Mouse (Mus musculus) liver, embryonic 14.5 days (tissue): Measurements from ENCODE around the gene Mdk. TPM values are rescaled to one million over a fixed set of nuclear protein-coding genes. Genes with fewer than 3 reads are reported as not detected.

Experiments
- ATAC-seq: fragments of 200-750 bp; cut with Nextera tagmentation; 2 replicates; pipeline ENCODE4 v1.8.0; 2017; ENCODE audit warnings: moderate number of reproducible peaks, mild to moderate bottlenecking, moderate library complexity; ENCODE audit not compliant: insufficient read depth
- DNase-seq, 3 experiments: peaks; one replicate each; pipeline ENCODE4 v3.0.0-alpha.2; 2012 to 2013; ENCODE audit warnings: low read depth in 3 of 3, low spot score in 3 of 3
- H3K27ac ChIP-seq: fragments of 300-500 bp; sonication (generic); 2 replicates; pipeline ENCODE4 v1.5.1; 2014; ENCODE audit warnings: moderate library complexity, mild to moderate bottlenecking, control low read depth, inconsistent platforms
- H3K27me3 ChIP-seq: fragments of 300-500 bp; sonication (generic); 2 replicates; pipeline ENCODE4 v1.6.1; 2014; ENCODE audit warnings: mild to moderate bottlenecking, low read length, moderate library complexity; ENCODE audit not compliant: control insufficient read depth, insufficient read depth
- H3K36me3 ChIP-seq: fragments of 300-500 bp; sonication (generic); replicated peaks from 2 replicates; pipeline ENCODE4 v1.6.1; 2014; ENCODE audit warnings: low read depth; ENCODE audit not compliant: control insufficient read depth, insufficient read depth
- H3K4me1 ChIP-seq, 2 experiments: fragments of 200-500 bp in 1 of 2; fragments of 300-500 bp in 1 of 2; sonication (generic) in 1 of 2; replicated peaks; 2 replicates each; pipeline ENCODE4 v1.6.1; 2012 to 2014; ENCODE audit warnings: antibody characterized with exemption in 1 of 2, inconsistent platforms in 1 of 2, low read length in 1 of 2; ENCODE audit not compliant: control insufficient read depth in 2 of 2, insufficient read depth in 2 of 2
- H3K4me2 ChIP-seq: fragments of 300-500 bp; sonication (generic); 2 replicates; pipeline ENCODE4 v1.6.1; 2014; ENCODE audit warnings: low read depth, mild to moderate bottlenecking, control low read depth, moderate library complexity
- H3K4me3 ChIP-seq, 2 experiments: fragments of 200-500 bp in 1 of 2; fragments of 300-500 bp in 1 of 2; sonication (generic) in 1 of 2; 2 replicates each; pipeline ENCODE4 v1.5.1; 2012 to 2014; ENCODE audit warnings: low read depth in 2 of 2, low read length in 2 of 2, mild to moderate bottlenecking in 2 of 2, control low read depth in 1 of 2, inconsistent platforms in 1 of 2, moderate library complexity in 1 of 2; ENCODE audit not compliant: insufficient read depth in 1 of 2
- H3K9ac ChIP-seq: fragments of 300-500 bp; sonication (generic); replicated peaks from 2 replicates; pipeline ENCODE4 v1.6.1; 2014; ENCODE audit warnings: mild to moderate bottlenecking, control low read depth, moderate library complexity
- H3K9me3 ChIP-seq: fragments of 300-500 bp; sonication (generic); 2 replicates; pipeline ENCODE4 v1.6.1; 2016; ENCODE audit warnings: low read length, mixed read lengths; ENCODE audit not compliant: control insufficient read depth
- CTCF ChIP-seq: IDR thresholded peaks from 2 replicates; pipeline ENCODE4 v1.5.1; 2016; ENCODE audit warnings: antibody characterized with exemption, low read depth, control low read depth
- EP300 ChIP-seq: IDR thresholded peaks from 2 replicates; pipeline ENCODE4 v1.6.1; 2016; ENCODE audit warnings: antibody characterized with exemption, low read depth
- WGBS: fragments of 180-500 bp; shearing (Covaris S2); extraction: QIAGEN DNeasy Blood & Tissue Kit; methylation state at CpG from one replicate; pipeline ENCODE4 v1.1.7; 2014; ENCODE audit not compliant: insufficient replicate concordance; 5-methylcytosine and 5-hydroxymethylcytosine counted together
- polyA plus RNA-seq, 2 experiments: library from polyadenylated mRNA; depleted of rRNA in 1 of 2; stranded (reverse) in 1 of 2; unstranded in 1 of 2; fragments of >200 nt; fragmentation: Nextera tagmentation in 1 of 2; extraction: Ambion mirVana in 1 of 2; gene quantifications; 2 replicates each; pipeline versions ENCODE4 v1.2.1 to v1.2.3; 2012 to 2014

Gene Mdk
- polyA plus RNA-seq, 2 experiments: 12.7 to 19.3 TPM

DNA sequence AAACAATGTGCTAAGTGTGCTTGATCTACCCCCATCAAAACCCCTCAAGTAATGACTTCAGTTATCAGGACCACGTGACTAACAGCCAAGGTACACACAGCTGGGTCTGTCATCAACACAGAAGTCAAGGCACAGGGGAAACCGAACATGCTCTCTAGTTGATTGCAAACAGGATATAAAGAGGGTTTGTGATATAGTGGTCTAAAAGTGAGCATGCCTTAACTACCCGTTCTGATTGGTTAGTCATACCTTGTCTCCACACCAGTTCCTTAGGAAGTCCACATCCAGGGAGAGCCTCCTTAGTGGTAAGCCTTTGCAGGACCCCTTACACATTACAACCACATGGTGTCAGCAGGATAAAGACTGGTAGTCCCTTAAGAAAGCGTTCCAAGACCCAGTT is 12.0 kb downstream of the Mdk start:
- Histone ChIP-seq H3K27ac (no peak overlapping the region), H3K9me3 (no peaks in the 10 kb centered on the region), H3K27me3 (peaks cover 47% of the 10 kb centered on the region), H3K4me2 (no peak overlapping the region), H3K4me1 (peaks cover 10 to 22% of the 10 kb centered on the region in 2 experiments; a peak in 3 of 4 replicates), H3K36me3 (peaks cover 8% of the 10 kb centered on the region), H3K9ac (no peak overlapping the region), H3K4me3 (no peak overlapping the region)
- ATAC-seq: no peak
- no peak for DNase-seq
- 49% methylated on average over 4 of the region's 4 CpGs for WGBS
- TF ChIP-seq EP300: no peak
- no peak for TF ChIP-seq CTCF

DNA sequence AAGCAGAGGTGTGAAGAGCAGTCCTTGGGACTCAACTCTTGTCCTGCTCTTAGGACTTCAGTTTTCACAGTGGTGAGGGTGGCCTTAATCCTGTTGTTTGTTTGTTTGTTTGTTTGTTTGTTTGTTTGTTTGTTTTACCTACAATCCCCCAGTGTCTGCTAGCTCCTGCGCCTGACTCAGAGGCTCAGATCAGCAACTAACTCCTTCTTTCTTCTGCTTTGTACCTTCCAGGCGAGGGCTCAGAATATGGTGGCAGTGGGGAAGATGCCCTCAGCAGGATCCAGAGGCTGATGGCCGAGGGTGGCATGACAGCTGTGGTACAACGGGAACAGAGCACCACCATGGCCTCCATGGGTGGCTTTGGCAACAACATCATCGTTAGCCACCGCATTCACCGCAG is 15.0 kb downstream of the Mdk start:
- H3K9me3 ChIP-seq: no peaks in the 10 kb centered on the region
- no peak overlapping the region for H3K9ac ChIP-seq
- no peak for DNase-seq
- TF ChIP-seq EP300 (no peak), CTCF (no peak)
- no peak overlapping the region for H3K27ac ChIP-seq
- no peak for ATAC-seq
- H3K36me3 ChIP-seq: peaks cover 8% of the 10 kb centered on the region
- H3K4me3 ChIP-seq: no peak overlapping the region
- WGBS: 72% methylated on average over 7 of the region's 7 CpGs
- H3K27me3 ChIP-seq: peaks cover 17% of the 10 kb centered on the region
- peaks cover 10 to 30% of the 10 kb centered on the region in 2 experiments; a peak in 3 of 4 replicates for H3K4me1 ChIP-seq
- no peak overlapping the region for H3K4me2 ChIP-seq

DNA sequence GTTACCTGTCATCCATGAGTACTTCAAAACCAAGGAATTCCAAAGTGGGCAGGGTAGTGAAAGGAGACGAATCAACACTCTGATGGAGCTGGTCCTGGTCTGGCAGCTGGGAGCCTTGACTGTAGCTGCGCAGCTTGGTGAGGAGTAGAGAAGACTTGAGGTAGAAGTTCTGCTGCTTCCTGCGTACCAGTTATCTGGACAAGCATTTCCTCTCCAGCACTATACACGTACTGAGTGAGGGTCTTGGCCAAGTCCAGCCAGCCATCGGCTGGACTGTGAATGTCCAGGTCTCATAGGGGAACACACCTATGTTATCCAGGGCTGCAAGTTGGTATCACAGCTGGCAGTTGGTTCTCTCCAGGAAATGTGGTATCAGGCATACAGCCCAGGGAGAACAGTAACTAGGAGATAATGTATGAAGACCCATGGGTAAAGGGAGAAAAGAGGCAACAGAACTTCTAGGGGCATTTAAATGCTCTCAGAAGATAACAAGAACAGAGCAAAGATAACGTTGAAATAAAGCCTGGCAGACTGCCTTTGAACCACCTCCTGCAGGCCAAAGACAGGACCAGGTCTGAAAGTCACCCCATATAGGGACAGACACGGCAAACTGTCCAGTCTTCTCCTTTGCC is 15.6 kb downstream of the Mdk start:
- ATAC-seq (peak; percentile 78), DNase-seq (peak in 1 of 3 experiments; percentile 24)
- Histone ChIP-seq H3K27me3 (peaks cover 11% of the 10 kb centered on the region), H3K4me1 (peaks cover 10 to 30% of the 10 kb centered on the region in 2 experiments; a peak in 3 of 4 replicates), H3K9ac (no peak overlapping the region), H3K27ac (no peak overlapping the region), H3K9me3 (no peaks in the 10 kb centered on the region), H3K4me3 (no peak overlapping the region), H3K36me3 (peaks cover 10% of the 10 kb centered on the region), H3K4me2 (no peak overlapping the region)
- 20% methylated on average over 7 of the region's 7 CpGs for WGBS
- TF ChIP-seq EP300: peak; percentile 82
- TF ChIP-seq CTCF: no peak

DNA sequence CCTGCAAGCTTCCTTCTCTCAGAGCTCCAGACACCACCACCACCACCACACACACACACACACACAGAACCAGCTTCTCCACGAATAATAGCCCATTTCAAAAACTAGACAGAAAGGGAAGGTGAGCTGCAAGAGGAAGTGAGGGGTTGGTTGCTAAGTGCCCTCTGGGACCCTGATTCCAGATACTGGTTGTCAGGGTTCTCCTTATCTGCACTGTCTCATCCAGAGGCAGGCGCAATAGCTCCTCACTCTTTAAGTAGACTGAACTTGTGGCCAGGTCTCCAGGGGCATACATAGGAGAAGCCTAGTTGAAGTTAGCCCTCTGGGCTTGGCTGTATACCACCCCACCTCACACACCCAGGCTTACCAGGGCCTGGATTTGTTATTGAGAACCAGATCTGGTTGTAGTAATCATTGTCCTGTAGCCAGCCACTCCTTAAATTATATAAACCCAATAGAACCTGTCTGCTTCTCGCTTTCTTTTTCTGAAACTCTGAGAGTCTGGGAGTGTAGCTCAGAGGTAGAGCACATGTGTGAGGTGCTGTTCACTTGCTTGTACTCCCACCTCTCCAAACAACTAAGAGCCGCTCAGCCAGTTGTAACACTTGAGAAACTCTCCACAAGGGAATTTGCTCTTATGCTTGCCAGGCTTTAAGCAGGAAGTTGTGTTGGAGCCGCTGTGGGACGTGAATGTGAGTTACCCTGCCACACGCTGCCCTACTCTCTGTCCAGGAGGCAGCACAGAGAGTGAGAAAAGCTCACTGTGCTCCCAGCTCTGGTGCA is 18.6 kb downstream of the Mdk start:
- TF ChIP-seq CTCF (no peak), EP300 (no peak)
- no peaks in the 10 kb centered on the region for H3K9me3 ChIP-seq
- no peaks in the 10 kb centered on the region for H3K27me3 ChIP-seq
- peaks cover 10 to 30% of the 10 kb centered on the region in 2 experiments; a peak in 3 of 4 replicates for H3K4me1 ChIP-seq
- H3K4me3 ChIP-seq: no peak overlapping the region
- no peak overlapping the region for H3K27ac ChIP-seq
- H3K9ac ChIP-seq: no peak overlapping the region
- ATAC-seq (no peak), DNase-seq (no peak)
- WGBS: 55% methylated on average over 7 of the region's 7 CpGs
- peaks cover 10% of the 10 kb centered on the region for H3K36me3 ChIP-seq
- H3K4me2 ChIP-seq: no peak overlapping the region

DNA sequence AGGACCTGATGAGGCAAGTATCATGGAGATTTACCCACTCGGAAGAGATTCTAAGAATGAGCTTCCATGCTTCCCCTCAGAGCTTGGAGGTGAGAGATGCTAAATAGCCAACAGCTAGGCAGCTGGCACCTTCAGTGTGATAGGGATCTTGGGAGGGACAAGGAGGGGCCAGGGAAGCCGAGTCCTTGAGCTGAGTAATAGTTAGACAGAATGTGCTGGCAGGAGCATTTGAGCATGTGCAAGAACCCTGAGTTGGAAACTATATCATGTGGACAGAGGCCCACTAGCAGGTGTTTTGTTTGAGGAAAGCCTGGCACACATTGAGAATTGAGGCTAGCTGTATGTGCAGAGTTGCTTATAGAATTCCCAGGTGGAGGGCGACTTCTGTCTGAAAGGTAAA is 19.5 kb downstream of the Mdk start:
- peaks cover 10 to 30% of the 10 kb centered on the region in 2 experiments; a peak in 3 of 4 replicates for H3K4me1 ChIP-seq
- H3K4me2 ChIP-seq: no peak overlapping the region
- H3K9me3 ChIP-seq: no peaks in the 10 kb centered on the region
- WGBS: 49% methylated on average over 3 of the region's 3 CpGs
- TF ChIP-seq CTCF: no peak
- TF ChIP-seq EP300: no peak
- DNase-seq (no peak), ATAC-seq (no peak)
- no peaks in the 10 kb centered on the region for H3K27me3 ChIP-seq
- peaks cover 7% of the 10 kb centered on the region for H3K36me3 ChIP-seq
- H3K9ac ChIP-seq: no peak overlapping the region
- no peak overlapping the region for H3K27ac ChIP-seq
- H3K4me3 ChIP-seq: no peak overlapping the region
